Mouse (Mus musculus) bone marrow, adult 2 months (tissue): ENCODE measurements around the gene Slc35g1.

Experiments used
- CTCF ChIP-seq: fragments of 200-500 bp; IDR thresholded peaks from 2 replicates; pipeline ENCODE4 v1.5.1; 2011; ENCODE audit warnings: low read length, control low read depth; ENCODE audit not compliant: control insufficient read depth, insufficient read depth
- POLR2A ChIP-seq: fragments of 200-500 bp; IDR thresholded peaks from 2 replicates; pipeline ENCODE4 v1.6.1; 2011; ENCODE audit warnings: low read depth, mild to moderate bottlenecking, control low read depth, low read length, borderline replicate concordance; ENCODE audit not compliant: control insufficient read depth

DNA sequence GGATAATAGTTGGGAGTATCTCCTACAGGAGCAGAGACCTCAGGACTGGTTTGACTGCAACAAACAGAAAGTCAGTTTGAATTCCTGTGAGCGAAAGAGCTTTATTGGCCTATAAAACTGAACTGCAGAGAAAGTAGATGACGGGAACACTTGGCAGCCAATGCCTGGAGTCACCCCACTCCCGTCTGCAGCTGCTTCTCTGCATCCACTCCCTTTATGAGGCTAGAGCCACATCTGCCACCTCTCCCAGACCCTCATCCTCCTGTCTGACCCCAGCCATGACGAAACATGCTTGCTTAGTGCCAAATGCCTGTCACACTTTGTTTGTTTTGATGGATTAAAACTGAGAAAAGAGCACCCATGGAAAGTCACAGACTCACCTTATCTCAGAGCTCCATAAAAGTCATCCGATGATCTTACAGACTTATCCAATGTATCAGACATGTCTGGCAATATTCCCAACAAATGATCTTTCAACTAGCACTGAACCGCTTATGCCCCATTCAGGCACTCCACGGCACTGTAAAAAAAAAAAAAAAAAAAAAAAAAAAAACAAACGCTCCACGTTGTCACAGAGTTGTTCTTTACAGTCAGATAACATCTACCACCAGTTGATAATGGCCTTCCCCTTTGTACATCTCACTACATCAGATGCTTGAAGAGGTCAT is 37.7 kb upstream of the Slc35g1 start:
- TF ChIP-seq CTCF (no peak), POLR2A (no peak)
